In the genomic region with DNA sequence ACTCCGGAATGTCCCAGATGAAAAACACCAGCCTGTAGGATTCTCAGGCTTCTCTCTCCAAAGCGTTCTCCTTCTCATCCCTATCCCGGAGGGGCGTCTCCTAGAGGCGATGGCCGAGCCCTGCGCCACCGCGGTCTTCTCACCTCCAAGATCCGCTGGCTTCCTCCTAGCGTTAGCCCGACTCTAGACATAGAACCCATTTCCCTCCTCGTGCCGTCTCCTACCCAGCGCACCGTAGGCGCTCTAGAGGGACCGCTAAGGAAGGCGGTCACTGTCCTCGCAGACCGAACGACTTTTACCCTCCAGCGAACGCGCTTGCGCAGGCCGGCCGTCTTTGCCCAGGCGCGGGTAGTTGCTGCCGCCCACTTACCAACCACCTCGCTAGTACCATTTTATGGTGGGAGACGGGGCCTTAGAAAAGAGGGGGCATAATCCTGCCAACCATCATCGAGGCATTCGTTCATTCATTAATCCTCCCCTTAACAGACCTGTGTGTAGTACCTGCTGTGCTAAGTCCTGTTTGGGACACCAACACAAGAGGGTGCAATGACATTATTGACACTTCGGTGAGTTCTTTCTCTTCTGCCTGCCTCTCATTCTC, we compare ENCODE assay signal across 8 mouse cellular contexts. TPM values are rescaled to one million over a fixed set of nuclear protein-coding genes. Genes with fewer than 3 reads are reported as not detected.
A peak's percentile ranks its signal among the peaks of the same experiment; 100 is the strongest.
DNase-seq lines count a peak whose midpoint lies in the region; ATAC-seq and TF ChIP-seq lines count a peak whose summit lies in the region.

Slc13a5 (minus strand) TSS at position 263 of the 601 bp plus-strand sequence.

- H3K4me3 ChIP-seq in E14TG2a.4 (replicated peaks; ENCODE audit: low read length) = peak within 1 kb of the TSS; percentile 80
- H3K4me3 ChIP-seq in embryonic fibroblast, embryonic 13.5 days (ENCODE audit: insufficient read depth, low read length) = peak within 1 kb of the TSS; percentile 40
- peak within 1 kb of the TSS; percentile 37 for H3K4me3 ChIP-seq in intestine, embryonic 15.5 days (replicated peaks)
- peak within 1 kb of the TSS; percentile 38 for H3K4me3 ChIP-seq in liver, embryonic 16.5 days (ENCODE audit: low read depth, low read length)

- no peak for TF ChIP-seq CTCF in E14TG2a.4 (conservative IDR thresholded peaks at IDR 0.05; ENCODE audit: low read length)
- TF ChIP-seq CTCF in embryonic fibroblast, embryonic 13.5 days (IDR thresholded peaks at IDR 0.05; ENCODE audit: borderline replicate concordance, insufficient read depth, low read length) = no peak

- no peak for DNase-seq in frontal cortex, adult 2 months (ENCODE audit: extremely low spot score in 1 of 2, low spot score in 1 of 2)
- DNase-seq in frontal cortex, postnatal 10 days (ENCODE audit: low spot score in 2 of 2) = no peak
- no peak for DNase-seq in ovary, adult 18-20 months (ENCODE audit: low spot score)

- peak within 1 kb of the TSS; percentile 24 for H3K9ac ChIP-seq in intestine, embryonic 15.5 days
- no peak within 1 kb of the TSS for H3K9ac ChIP-seq in liver, embryonic 16.5 days (ENCODE audit: low read depth, low read length)

- no peak for TF ChIP-seq POLR2A in embryonic fibroblast, embryonic 13.5 days (IDR thresholded peaks at IDR 0.05; ENCODE audit: low read depth, low read length)

- H3K9me3 ChIP-seq in E14TG2a.4 (ENCODE audit: low read length) = no peaks in the 10 kb centered on the region
- H3K9me3 ChIP-seq in intestine, embryonic 15.5 days = no peaks in the 10 kb centered on the region
- no peaks in the 10 kb centered on the region for H3K9me3 ChIP-seq in liver, embryonic 16.5 days (replicated peaks; ENCODE audit: control insufficient read depth, low read length)

- H3K27me3 ChIP-seq in E14TG2a.4 (ENCODE audit: insufficient read depth, low read length) = peaks cover 63% of the 10 kb centered on the region
- peaks cover 41% of the 10 kb centered on the region for H3K27me3 ChIP-seq in intestine, embryonic 15.5 days (replicated peaks)
- peaks cover 28% of the 10 kb centered on the region for H3K27me3 ChIP-seq in liver, embryonic 16.5 days (ENCODE audit: control insufficient read depth, insufficient read depth, low read depth, low read length)

- no peaks in the 10 kb centered on the region for H3K36me3 ChIP-seq in E14TG2a.4 (ENCODE audit: insufficient read depth, low read length)
- no peaks in the 10 kb centered on the region for H3K36me3 ChIP-seq in intestine, embryonic 15.5 days
- H3K36me3 ChIP-seq in liver, embryonic 16.5 days (ENCODE audit: control insufficient read depth, insufficient read depth) = no peaks in the 10 kb centered on the region

- H3K27ac ChIP-seq in embryonic fibroblast, embryonic 13.5 days (ENCODE audit: insufficient read depth, low read length) = no peak within 1 kb of the TSS
- no peak within 1 kb of the TSS for H3K27ac ChIP-seq in intestine, embryonic 15.5 days
- no peak within 1 kb of the TSS for H3K27ac ChIP-seq in liver, embryonic 16.5 days (ENCODE audit: low read length)

- peaks cover 45% of the 10 kb centered on the region for H3K4me1 ChIP-seq in E14TG2a.4 (replicated peaks; ENCODE audit: low read depth, low read length)
- H3K4me1 ChIP-seq in embryonic fibroblast, embryonic 13.5 days (ENCODE audit: control insufficient read depth, insufficient read depth, low read length) = no peaks in the 10 kb centered on the region
- 0 out of 2 replicates have a peak, but pooled peaks cover 15% of the 10 kb centered on the region for H3K4me1 ChIP-seq in intestine, embryonic 15.5 days (replicated peaks)
- no peaks in the 10 kb centered on the region for H3K4me1 ChIP-seq in liver, embryonic 16.5 days (ENCODE audit: control insufficient read depth, low read depth, low read length)

- H3K4me2 ChIP-seq in intestine, embryonic 15.5 days (replicated peaks) = peak within 1 kb of the TSS; percentile 86
- H3K4me2 ChIP-seq in liver, embryonic 16.5 days (ENCODE audit: low read depth, low read length) = peak within 1 kb of the TSS; percentile 55

- WGBS in intestine, embryonic 15.5 days = 3% methylated on average over 36 of the region's 36 CpGs
- 3% methylated on average over 36 of the region's 36 CpGs for WGBS in liver, embryonic 16.5 days (ENCODE audit: insufficient replicate concordance)

- peak; percentile 55 for ATAC-seq in intestine, embryonic 15.5 days
- no peak for ATAC-seq in liver, embryonic 16.5 days (ENCODE audit: low read depth)
- no peak for ATAC-seq in activated CD4-positive, CD25-positive, alpha-beta regulatory T cell, adult 4 months

RNA-seq across cellular contexts. Expression of gene Slc13a5, which starts in this region (rescaled TPM):
- polyA plus RNA-seq in frontal cortex, adult 2 months (2012; rRNA removed) = 12.8 and 15.5 TPM in 2 replicates
- 0.74 TPM in 1 of 2 replicates, not detected in the other for polyA plus RNA-seq in embryonic fibroblast, embryonic 13.5 days (2011; ENCODE audit: insufficient read length, low read depth, missing spikeins)
- polyA plus RNA-seq in intestine, embryonic 15.5 days (2015; fragmentation: Nextera tagmentation; extraction: Ambion mirVana) = 0.11 and 0.49 TPM in 2 replicates
- not detected in 2 replicates for polyA plus RNA-seq in liver, embryonic 16.5 days (2015; fragmentation: Nextera tagmentation; extraction: Ambion mirVana)
- polyA plus RNA-seq in activated CD4-positive, CD25-positive, alpha-beta regulatory T cell, adult 4 months (2017; shearing (Covaris generic)) = not detected

Comparison
In these comparisons a context has a peak if more than half of its experiments do, and no peak if none do; other contexts are left out.
1. Peak in ATAC-seq, H3K4me3 ChIP-seq, H3K9ac ChIP-seq and H3K4me2 ChIP-seq in intestine, embryonic 15.5 days; RNA of the gene not detected or under 1 TPM.